Mouse (Mus musculus): ENCODE measurements at regions not wholly inside any gene's neighbourhood (a gene's known extent, or its start where the extent isn't known, plus 50 kb on each side); places are given as distances from the start of the nearest gene placed in this dataset.

DNA sequence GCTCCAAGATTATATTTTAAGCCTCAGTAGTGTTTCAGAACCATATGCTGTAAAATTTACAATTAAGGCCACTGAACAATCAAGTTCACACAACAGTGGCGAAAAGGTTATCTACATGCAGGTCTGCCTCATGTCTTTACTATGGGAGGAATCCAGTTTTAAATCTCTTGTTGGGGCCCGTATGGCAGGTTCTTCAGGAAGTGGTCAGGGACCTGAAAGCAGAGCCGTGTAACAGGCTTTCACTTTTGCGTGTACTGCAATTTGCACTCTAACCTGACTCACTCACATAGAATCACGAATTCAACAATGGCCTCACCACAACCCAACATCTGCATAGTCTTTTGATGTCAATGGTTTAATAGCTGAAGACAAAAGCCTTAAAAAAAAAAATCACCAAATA lies 312.6 kb downstream of the Tex13c3 start:
- no peak overlapping the region for H3K27ac ChIP-seq (replicated peaks)
- 67% methylated on average over 5 of the region's 5 CpGs for WGBS
- no peak overlapping the region for H3K9ac ChIP-seq
- no peaks in the 10 kb centered on the region for H3K9me3 ChIP-seq
- no peak for ATAC-seq (ENCODE audit: extremely low read depth, insufficient number of reproducible peaks, low FRiP score, low TSS enrichment)
- H3K4me3 ChIP-seq = no peak overlapping the region
- H3K27me3 ChIP-seq (replicated peaks) = no peaks in the 10 kb centered on the region
- no peaks in the 10 kb centered on the region for H3K4me1 ChIP-seq
- no peaks in the 10 kb centered on the region for H3K36me3 ChIP-seq
- H3K4me2 ChIP-seq = no peak overlapping the region

- ATAC-seq (ENCODE audit: extremely low read depth, insufficient number of reproducible peaks, low FRiP score, low TSS enrichment) = no peak
- H3K4me1 ChIP-seq = no peaks in the 10 kb centered on the region
- no peak overlapping the region for H3K4me2 ChIP-seq
- no peaks in the 10 kb centered on the region for H3K9me3 ChIP-seq
- no peaks in the 10 kb centered on the region for H3K27me3 ChIP-seq (replicated peaks)
- H3K4me3 ChIP-seq = no peak overlapping the region
- no peaks in the 10 kb centered on the region for H3K36me3 ChIP-seq
- WGBS = 50% methylated on average over 1 of the region's 1 CpGs
- no peak overlapping the region for H3K27ac ChIP-seq (replicated peaks)
- H3K9ac ChIP-seq = no peak overlapping the region
These were observed 313.0 kb downstream of the Tex13c3 start for GRCm38 (mm10) chrX:19168111-19168510.

DNA sequence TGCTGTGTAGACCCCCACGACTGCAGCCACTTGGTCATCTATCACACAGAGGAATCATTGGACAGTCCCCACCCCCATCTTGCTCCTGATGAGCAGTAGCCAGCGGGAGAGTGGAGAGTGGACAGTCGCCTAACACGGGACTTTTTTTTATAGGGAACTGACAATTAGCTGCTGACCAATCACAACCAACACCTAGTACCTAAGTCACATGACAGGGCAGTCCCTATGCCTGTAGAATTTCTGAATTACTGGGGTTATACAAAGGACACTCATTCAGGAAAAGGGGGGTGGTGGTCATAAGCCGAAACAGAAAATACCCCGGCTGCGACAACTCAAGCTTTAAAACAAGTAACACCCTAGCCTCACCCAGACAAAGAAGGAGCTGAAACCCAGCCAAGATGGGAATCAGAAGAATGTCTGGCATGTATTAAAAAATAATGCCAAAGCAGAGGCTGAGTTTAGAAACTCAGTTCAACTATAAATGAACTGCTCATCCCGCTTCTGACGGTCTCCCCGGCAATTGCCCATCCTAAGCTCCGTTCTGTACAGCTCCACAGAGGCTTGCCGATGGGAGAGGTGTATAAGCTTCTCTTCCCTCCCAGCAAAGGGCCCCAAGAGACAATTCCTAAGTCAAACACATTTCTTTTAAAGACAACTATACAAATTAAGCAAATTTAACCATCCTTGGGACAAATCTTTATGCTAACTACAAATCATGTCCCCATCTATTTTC lies 313.8 kb downstream of the Tex13c3 start:
- WGBS = 51% methylated on average over 12 of the region's 12 CpGs
- Histone ChIP-seq H3K4me1 (no peaks in the 10 kb centered on the region), H3K27ac (replicated peaks) (no peak overlapping the region), H3K27me3 (replicated peaks) (no peaks in the 10 kb centered on the region), H3K9me3 (no peaks in the 10 kb centered on the region), H3K4me3 (peak overlapping the region; percentile 29), H3K36me3 (no peaks in the 10 kb centered on the region), H3K9ac (no peak overlapping the region), H3K4me2 (peak overlapping the region; percentile 50)
- no peak for ATAC-seq (ENCODE audit: extremely low read depth, insufficient number of reproducible peaks, low FRiP score, low TSS enrichment)

GRCm38 (mm10) chrX:19165891-19166644 lies 315.1 kb downstream of the Tex13c3 start:
- Histone ChIP-seq H3K4me3 (no peak overlapping the region), H3K9ac (no peak overlapping the region), H3K4me2 (peak overlapping the region; percentile 50; the same call in 1 of the 2 replicates), H3K36me3 (no peaks in the 10 kb centered on the region), H3K27me3 (replicated peaks) (no peaks in the 10 kb centered on the region), H3K27ac (replicated peaks) (no peak overlapping the region), H3K9me3 (no peaks in the 10 kb centered on the region), H3K4me1 (no peaks in the 10 kb centered on the region)
- 63% methylated on average over 5 of the region's 5 CpGs for WGBS
- ATAC-seq (ENCODE audit: extremely low read depth, insufficient number of reproducible peaks, low FRiP score, low TSS enrichment) = no peak

DNA sequence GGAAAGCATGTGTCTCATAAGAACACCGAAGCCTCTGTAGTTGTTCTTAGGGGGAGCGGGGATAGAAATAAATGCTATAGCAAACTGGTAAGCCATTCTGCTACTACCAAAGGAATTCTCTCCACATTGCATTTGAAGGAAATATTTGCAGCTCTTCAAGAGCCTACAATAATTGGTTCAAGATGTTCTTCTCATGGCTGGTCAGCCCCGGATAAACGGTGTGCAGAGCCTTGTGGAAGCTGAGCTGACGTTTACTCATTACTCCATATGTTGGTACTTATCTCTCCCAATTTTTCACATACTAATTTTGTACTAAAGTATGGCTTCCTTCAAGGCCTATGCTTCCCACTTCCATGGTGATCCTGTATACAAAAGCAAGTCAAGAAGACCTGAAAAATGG lies 317.0 kb downstream of the Tex13c3 start:
- ATAC-seq (ENCODE audit: extremely low read depth, insufficient number of reproducible peaks, low FRiP score, low TSS enrichment) = no peak
- H3K4me3 ChIP-seq = no peak overlapping the region
- H3K9me3 ChIP-seq = no peaks in the 10 kb centered on the region
- WGBS = 70% methylated on average over 5 of the region's 5 CpGs
- H3K4me2 ChIP-seq = no peak overlapping the region
- H3K4me1 ChIP-seq = no peaks in the 10 kb centered on the region
- H3K9ac ChIP-seq = no peak overlapping the region
- H3K36me3 ChIP-seq = no peaks in the 10 kb centered on the region
- H3K27me3 ChIP-seq (replicated peaks) = no peaks in the 10 kb centered on the region
- no peak overlapping the region for H3K27ac ChIP-seq (replicated peaks)

DNA sequence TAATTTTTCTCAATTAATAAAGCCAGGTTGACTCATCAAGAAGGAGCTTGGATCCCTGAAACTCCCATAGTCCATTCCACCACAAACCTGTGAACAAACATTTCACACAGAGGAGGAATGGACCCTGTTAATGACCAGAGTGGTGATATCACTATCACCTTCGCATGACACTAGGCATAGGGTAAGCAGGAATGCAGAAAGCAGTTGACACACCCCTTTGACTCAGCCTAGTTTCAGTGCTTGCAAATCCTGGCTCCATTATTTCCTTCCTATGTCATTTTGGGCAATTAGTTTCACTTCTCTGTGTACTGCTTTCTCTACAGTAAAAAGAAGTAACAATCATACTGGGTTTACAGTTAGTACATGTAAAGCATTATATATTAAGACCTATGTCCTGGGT lies 318.2 kb downstream of the Tex13c3 start:
- 59% methylated on average over 1 of the region's 1 CpGs for WGBS
- no peak overlapping the region for H3K9ac ChIP-seq
- no peaks in the 10 kb centered on the region for H3K4me1 ChIP-seq
- ATAC-seq (ENCODE audit: extremely low read depth, insufficient number of reproducible peaks, low FRiP score, low TSS enrichment) = no peak
- H3K27me3 ChIP-seq (replicated peaks) = no peaks in the 10 kb centered on the region
- H3K27ac ChIP-seq (replicated peaks) = no peak overlapping the region
- H3K4me2 ChIP-seq = no peak overlapping the region
- H3K36me3 ChIP-seq = no peaks in the 10 kb centered on the region
- H3K9me3 ChIP-seq = no peaks in the 10 kb centered on the region
- H3K4me3 ChIP-seq = no peak overlapping the region

- no peak overlapping the region for H3K4me2 ChIP-seq
- H3K9ac ChIP-seq = no peak overlapping the region
- H3K4me3 ChIP-seq = no peak overlapping the region
- no peaks in the 10 kb centered on the region for H3K9me3 ChIP-seq
- H3K36me3 ChIP-seq = no peaks in the 10 kb centered on the region
- no peaks in the 10 kb centered on the region for H3K27me3 ChIP-seq (replicated peaks)
- H3K27ac ChIP-seq (replicated peaks) = no peak overlapping the region
- no peaks in the 10 kb centered on the region for H3K4me1 ChIP-seq
- no peak for ATAC-seq (ENCODE audit: extremely low read depth, insufficient number of reproducible peaks, low FRiP score, low TSS enrichment)
These were observed 318.8 kb downstream of the Tex13c3 start for GRCm38 (mm10) chrX:19162351-19162750.

DNA sequence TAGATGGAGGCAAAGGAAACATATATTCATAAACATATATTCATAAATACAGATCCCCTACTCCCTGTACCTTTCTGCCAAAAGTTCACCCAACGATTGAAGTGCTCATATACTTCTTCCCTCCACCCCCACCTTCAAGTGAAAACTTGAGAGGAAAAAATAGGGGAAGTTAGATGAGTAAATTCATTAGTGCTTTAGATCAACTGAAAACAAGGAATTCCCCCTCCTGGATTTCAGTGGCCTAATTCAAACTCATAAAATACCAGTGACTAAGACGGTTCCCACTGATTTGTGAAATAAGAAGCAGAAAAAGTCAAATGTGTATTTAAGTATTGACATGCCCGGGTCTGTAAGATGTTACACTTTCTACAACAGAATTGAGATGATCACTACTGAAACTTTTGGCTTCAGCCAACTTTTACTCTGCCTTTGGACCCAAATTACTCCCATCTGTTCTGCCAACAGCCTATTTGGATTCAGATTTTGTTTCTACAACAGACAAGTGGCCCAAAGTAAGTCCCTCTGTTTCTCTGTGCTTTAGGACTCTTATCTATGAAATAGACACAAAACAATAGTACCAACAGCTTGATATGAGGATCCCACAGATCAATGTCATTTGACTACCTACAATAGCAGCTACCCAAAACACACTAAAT lies 320.7 kb downstream of the Tex13c3 start:
- Histone ChIP-seq H3K27me3 (replicated peaks) (no peaks in the 10 kb centered on the region), H3K9me3 (no peaks in the 10 kb centered on the region), H3K4me1 (no peaks in the 10 kb centered on the region), H3K4me2 (no peak overlapping the region), H3K4me3 (no peak overlapping the region), H3K36me3 (no peaks in the 10 kb centered on the region), H3K27ac (replicated peaks) (no peak overlapping the region), H3K9ac (no peak overlapping the region)
- no peak for ATAC-seq (ENCODE audit: extremely low read depth, insufficient number of reproducible peaks, low FRiP score, low TSS enrichment)
- 69% methylated on average over 3 of the region's 3 CpGs for WGBS

- no peak overlapping the region for H3K27ac ChIP-seq (replicated peaks)
- no peaks in the 10 kb centered on the region for H3K9me3 ChIP-seq
- no peak overlapping the region for H3K4me2 ChIP-seq
- H3K4me1 ChIP-seq = no peaks in the 10 kb centered on the region
- H3K9ac ChIP-seq = no peak overlapping the region
- no peaks in the 10 kb centered on the region for H3K27me3 ChIP-seq (replicated peaks)
- WGBS = 68% methylated on average over 6 of the region's 6 CpGs
- ATAC-seq (ENCODE audit: extremely low read depth, insufficient number of reproducible peaks, low FRiP score, low TSS enrichment) = no peak
- no peak overlapping the region for H3K4me3 ChIP-seq
- no peaks in the 10 kb centered on the region for H3K36me3 ChIP-seq
These were observed 323.5 kb downstream of the Tex13c3 start for GRCm38 (mm10) chrX:19157464-19158203.

GRCm38 (mm10) chrX:19153619-19154018 lies 327.5 kb downstream of the Tex13c3 start:
- H3K27me3 ChIP-seq (replicated peaks) = no peaks in the 10 kb centered on the region
- H3K4me2 ChIP-seq = no peak overlapping the region
- H3K27ac ChIP-seq (replicated peaks) = no peak overlapping the region
- 51% methylated on average over 2 of the region's 2 CpGs for WGBS
- no peaks in the 10 kb centered on the region for H3K9me3 ChIP-seq
- no peaks in the 10 kb centered on the region for H3K36me3 ChIP-seq
- no peaks in the 10 kb centered on the region for H3K4me1 ChIP-seq
- no peak for ATAC-seq (ENCODE audit: extremely low read depth, insufficient number of reproducible peaks, low FRiP score, low TSS enrichment)
- no peak overlapping the region for H3K9ac ChIP-seq
- no peak overlapping the region for H3K4me3 ChIP-seq

GRCm38 (mm10) chrX:19152170-19152861 lies 328.8 kb downstream of the Tex13c3 start:
- WGBS = 79% methylated on average over 1 of the region's 1 CpGs
- H3K4me3 ChIP-seq = no peak overlapping the region
- H3K27me3 ChIP-seq (replicated peaks) = no peaks in the 10 kb centered on the region
- no peaks in the 10 kb centered on the region for H3K36me3 ChIP-seq
- H3K4me2 ChIP-seq = no peak overlapping the region
- H3K27ac ChIP-seq (replicated peaks) = no peak overlapping the region
- no peaks in the 10 kb centered on the region for H3K9me3 ChIP-seq
- H3K4me1 ChIP-seq = no peaks in the 10 kb centered on the region
- H3K9ac ChIP-seq = no peak overlapping the region
- ATAC-seq (ENCODE audit: extremely low read depth, insufficient number of reproducible peaks, low FRiP score, low TSS enrichment) = no peak

All from heart, embryonic 13.5 days (tissue).